Mouse (Mus musculus) frontal cortex, postnatal 10 days (tissue): ENCODE measurements around the gene Gtf3c6.

Experiments used
- DNase-seq, 2 experiments: peaks; one replicate each; pipeline ENCODE4 v3.0.0; 2022; ENCODE audit warnings: low spot score in 2 of 2, mixed read lengths in 1 of 2

Gene Gtf3c6

GRCm38 (mm10) chr10:40257414-40258255, at the start of gene Gtf3c6:
Gene Gtf3c6 (minus strand): TSS chr10:40258108.
- DNase-seq = peak; percentile 87 to 93

- DNase-seq = no peak
Measured at GRCm38 (mm10) chr10:40305989-40306388, 48.1 kb upstream of the Gtf3c6 start.

- peak; percentile 99 to 100 for DNase-seq
Measured at GRCm38 (mm10) chr10:40302140-40302985, 44.5 kb upstream of the Gtf3c6 start, which contains the start of gene Amd1. Gene Amd1 (minus strand): TSS chr10:40302186.

- DNase-seq = peak in 1 of 2 experiments; percentile 47
Measured at GRCm38 (mm10) chr10:40301181-40302075, 43.5 kb upstream of the Gtf3c6 start.

GRCm38 (mm10) chr10:40300648-40301171, 42.8 kb upstream of the Gtf3c6 start:
- DNase-seq = peak; percentile 84 to 89

- no peak for DNase-seq
Measured at GRCm38 (mm10) chr10:40292640-40293039, 34.7 kb upstream of the Gtf3c6 start.

- DNase-seq = no peak
Measured at GRCm38 (mm10) chr10:40286767-40287166, 28.9 kb upstream of the Gtf3c6 start.

- no peak for DNase-seq
Measured at GRCm38 (mm10) chr10:40285571-40285970, 27.7 kb upstream of the Gtf3c6 start.

GRCm38 (mm10) chr10:40284997-40285396, 27.1 kb upstream of the Gtf3c6 start:
- DNase-seq = no peak

GRCm38 (mm10) chr10:40284179-40284831, 26.4 kb upstream of the Gtf3c6 start:
- DNase-seq = peak; percentile 31 to 39

GRCm38 (mm10) chr10:40283636-40284035, 25.7 kb upstream of the Gtf3c6 start:
- peak in 1 of 2 experiments; percentile 12 for DNase-seq

- DNase-seq = no peak
Measured at GRCm38 (mm10) chr10:40281565-40281964, 23.7 kb upstream of the Gtf3c6 start.

- DNase-seq = no peak
Measured at GRCm38 (mm10) chr10:40278317-40278716, 20.4 kb upstream of the Gtf3c6 start.

GRCm38 (mm10) chr10:40275991-40276390, 18.1 kb upstream of the Gtf3c6 start:
- DNase-seq = no peak

GRCm38 (mm10) chr10:40273938-40274337, 16.0 kb upstream of the Gtf3c6 start:
- no peak for DNase-seq

- DNase-seq = no peak
Measured at GRCm38 (mm10) chr10:40271216-40271615, 13.3 kb upstream of the Gtf3c6 start.

- no peak for DNase-seq
Measured at GRCm38 (mm10) chr10:40264920-40265319, 7.0 kb upstream of the Gtf3c6 start.

GRCm38 (mm10) chr10:40263691-40264090, 5.8 kb upstream of the Gtf3c6 start:
- no peak for DNase-seq

- DNase-seq = no peak
Measured at GRCm38 (mm10) chr10:40262200-40262599, 4.3 kb upstream of the Gtf3c6 start.

GRCm38 (mm10) chr10:40260305-40260704, 2.4 kb upstream of the Gtf3c6 start:
- DNase-seq = no peak

GRCm38 (mm10) chr10:40259542-40259941, 1.6 kb upstream of the Gtf3c6 start:
- DNase-seq = no peak
